Mouse (Mus musculus): ENCODE results near the gene Plcb3. TPM values are rescaled to one million over a fixed set of nuclear protein-coding genes. Genes with fewer than 3 reads are reported as not detected.

Plcb3 gene
- polyA plus RNA-seq, 1 experiment from 2014 or later: 138 TPM

GRCm38 (mm10) chr19:6950613-6951153 lies 25.6 kb downstream of the Plcb3 start:
- DNase-seq (ENCODE audit: low spot score) (peak; percentile 84), ATAC-seq (replicated peaks; ENCODE audit: low FRiP score, low TSS enrichment, low read depth) (peak; percentile 30)
- no peaks in the 10 kb centered on the region for H3K9me3 ChIP-seq (ENCODE audit: control insufficient read depth, low read length)
- H3K27me3 ChIP-seq (replicated peaks; ENCODE audit: control insufficient read depth, insufficient read depth, low read length): no peaks in the 10 kb centered on the region
- peak overlapping the region; percentile 52 for H3K4me3 ChIP-seq (ENCODE audit: low read depth, low read length)
- H3K36me3 ChIP-seq (ENCODE audit: control insufficient read depth, insufficient read depth, low read length): peaks cover 30% of the 10 kb centered on the region
- under 1% methylated on average over 28 of the region's 28 CpGs for WGBS
- peak overlapping the region; percentile 92 for H3K27ac ChIP-seq (ENCODE audit: low read depth)
- peak overlapping the region; percentile 94 for H3K4me2 ChIP-seq (ENCODE audit: low read length)
- H3K9ac ChIP-seq (ENCODE audit: low read length): peak overlapping the region; percentile 61
- H3K4me1 ChIP-seq (replicated peaks; ENCODE audit: control insufficient read depth, insufficient read depth, low read length): peaks cover 20% of the 10 kb centered on the region

DNA sequence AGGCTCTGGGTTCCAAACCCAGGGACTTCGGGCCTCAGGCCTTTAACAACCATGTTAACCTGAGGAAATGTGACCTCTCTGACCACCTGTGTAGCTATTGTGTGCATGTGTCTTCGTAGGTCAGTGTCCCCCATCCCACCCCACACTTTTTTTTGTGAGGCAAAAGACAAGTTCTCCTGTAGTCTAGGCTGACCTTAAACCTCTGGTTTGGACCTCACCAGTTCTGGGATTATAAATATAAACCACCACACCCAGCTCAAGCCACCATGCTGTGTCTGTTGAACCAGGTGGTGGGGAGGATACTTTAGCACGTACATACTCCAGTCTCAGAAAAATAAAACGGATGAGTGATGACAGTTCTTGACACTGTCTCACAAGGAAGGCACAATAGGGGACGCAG lies 26.3 kb downstream of the Plcb3 start:
- 58% methylated on average over 5 of the region's 5 CpGs for WGBS
- peaks cover 20% of the 10 kb centered on the region for H3K4me1 ChIP-seq (replicated peaks; ENCODE audit: control insufficient read depth, insufficient read depth, low read length)
- ATAC-seq (replicated peaks; ENCODE audit: low FRiP score, low TSS enrichment, low read depth) (no peak), DNase-seq (ENCODE audit: low spot score) (no peak)
- H3K36me3 ChIP-seq (ENCODE audit: control insufficient read depth, insufficient read depth, low read length): peaks cover 23% of the 10 kb centered on the region
- no peaks in the 10 kb centered on the region for H3K27me3 ChIP-seq (replicated peaks; ENCODE audit: control insufficient read depth, insufficient read depth, low read length)
- no peaks in the 10 kb centered on the region for H3K9me3 ChIP-seq (ENCODE audit: control insufficient read depth, low read length)
- H3K4me3 ChIP-seq (ENCODE audit: low read depth, low read length): peak overlapping the region; percentile 52
- H3K27ac ChIP-seq (ENCODE audit: low read depth): peak overlapping the region; percentile 92; the same call in 1 of the 2 replicates
- peak overlapping the region; percentile 94 for H3K4me2 ChIP-seq (ENCODE audit: low read length)
- H3K9ac ChIP-seq (ENCODE audit: low read length): peak overlapping the region; percentile 61

GRCm38 (mm10) chr19:6949532-6949931 lies 26.7 kb downstream of the Plcb3 start:
- Histone ChIP-seq H3K4me1 (replicated peaks; ENCODE audit: control insufficient read depth, insufficient read depth, low read length) (peaks cover 20% of the 10 kb centered on the region), H3K27ac (ENCODE audit: low read depth) (no peak overlapping the region), H3K9me3 (ENCODE audit: control insufficient read depth, low read length) (no peaks in the 10 kb centered on the region), H3K9ac (ENCODE audit: low read length) (no peak overlapping the region), H3K36me3 (ENCODE audit: control insufficient read depth, insufficient read depth, low read length) (peaks cover 19% of the 10 kb centered on the region), H3K4me2 (ENCODE audit: low read length) (peak overlapping the region; percentile 94; the same call in 1 of the 2 replicates), H3K27me3 (replicated peaks; ENCODE audit: control insufficient read depth, insufficient read depth, low read length) (no peaks in the 10 kb centered on the region), H3K4me3 (ENCODE audit: low read depth, low read length) (0 out of 2 replicates have a peak overlapping the region, but pooled peaks have one; percentile 52)
- ATAC-seq (replicated peaks; ENCODE audit: low FRiP score, low TSS enrichment, low read depth): no peak
- no peak for DNase-seq (ENCODE audit: low spot score)
- 86% methylated on average over 5 of the region's 5 CpGs for WGBS

GRCm38 (mm10) chr19:6948186-6948585 lies 28.1 kb downstream of the Plcb3 start:
- no peak overlapping the region for H3K4me3 ChIP-seq (ENCODE audit: low read depth, low read length)
- no peak overlapping the region for H3K27ac ChIP-seq (ENCODE audit: low read depth)
- 78% methylated on average over 4 of the region's 4 CpGs for WGBS
- no peak overlapping the region for H3K9ac ChIP-seq (ENCODE audit: low read length)
- ATAC-seq (replicated peaks; ENCODE audit: low FRiP score, low TSS enrichment, low read depth) (no peak), DNase-seq (ENCODE audit: low spot score) (no peak)
- H3K36me3 ChIP-seq (ENCODE audit: control insufficient read depth, insufficient read depth, low read length): peaks cover 9% of the 10 kb centered on the region
- H3K27me3 ChIP-seq (replicated peaks; ENCODE audit: control insufficient read depth, insufficient read depth, low read length): no peaks in the 10 kb centered on the region
- no peak overlapping the region for H3K4me2 ChIP-seq (ENCODE audit: low read length)
- H3K9me3 ChIP-seq (ENCODE audit: control insufficient read depth, low read length): no peaks in the 10 kb centered on the region
- peaks cover 18% of the 10 kb centered on the region for H3K4me1 ChIP-seq (replicated peaks; ENCODE audit: control insufficient read depth, insufficient read depth, low read length)

- H3K9ac ChIP-seq (ENCODE audit: low read length): no peak overlapping the region
- no peaks in the 10 kb centered on the region for H3K27me3 ChIP-seq (replicated peaks; ENCODE audit: control insufficient read depth, insufficient read depth, low read length)
- H3K9me3 ChIP-seq (ENCODE audit: control insufficient read depth, low read length): no peaks in the 10 kb centered on the region
- no peak overlapping the region for H3K27ac ChIP-seq (ENCODE audit: low read depth)
- ATAC-seq (replicated peaks; ENCODE audit: low FRiP score, low TSS enrichment, low read depth) (no peak), DNase-seq (ENCODE audit: low spot score) (no peak)
- no peak overlapping the region for H3K4me3 ChIP-seq (ENCODE audit: low read depth, low read length)
- H3K4me1 ChIP-seq (replicated peaks; ENCODE audit: control insufficient read depth, insufficient read depth, low read length): peaks cover 18% of the 10 kb centered on the region
- whole genome bisulfite sequencing: 57% methylated on average over 4 of the region's 4 CpGs
- H3K36me3 ChIP-seq (ENCODE audit: control insufficient read depth, insufficient read depth, low read length): peaks cover 4% of the 10 kb centered on the region; the same call in 1 of the 2 replicates
- H3K4me2 ChIP-seq (ENCODE audit: low read length): no peak overlapping the region
Measured at GRCm38 (mm10) chr19:6947742-6948141, 28.5 kb downstream of the Plcb3 start.

DNA sequence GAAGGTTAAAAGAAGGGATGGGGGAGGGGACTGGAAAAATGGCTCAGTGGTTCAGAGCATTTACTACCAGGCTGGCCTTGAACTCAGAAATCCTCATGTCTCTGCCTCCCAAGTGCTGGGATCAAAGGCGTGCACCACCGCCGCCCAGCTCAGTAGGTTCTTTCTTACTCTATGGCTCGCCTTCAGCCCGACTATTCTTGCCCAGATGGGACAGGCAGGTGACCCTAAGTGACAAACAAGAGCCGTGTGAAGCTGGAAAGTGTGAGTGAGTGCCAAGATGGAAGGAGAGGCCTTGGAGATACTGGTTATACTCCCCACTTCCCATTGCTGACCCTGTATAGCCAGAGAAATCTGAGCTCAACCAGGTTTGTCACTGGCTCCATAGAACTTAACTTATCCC lies 32.6 kb downstream of the Plcb3 start:
- Histone ChIP-seq H3K9me3 (ENCODE audit: control insufficient read depth, low read length) (no peaks in the 10 kb centered on the region), H3K4me2 (ENCODE audit: low read length) (no peak overlapping the region), H3K9ac (ENCODE audit: low read length) (no peak overlapping the region), H3K4me1 (replicated peaks; ENCODE audit: control insufficient read depth, insufficient read depth, low read length) (peaks cover 12% of the 10 kb centered on the region), H3K27me3 (replicated peaks; ENCODE audit: control insufficient read depth, insufficient read depth, low read length) (no peaks in the 10 kb centered on the region), H3K4me3 (ENCODE audit: low read depth, low read length) (no peak overlapping the region), H3K27ac (ENCODE audit: low read depth) (no peak overlapping the region), H3K36me3 (ENCODE audit: control insufficient read depth, insufficient read depth, low read length) (peaks cover 3% of the 10 kb centered on the region; the same call in 1 of the 2 replicates)
- ATAC-seq (replicated peaks; ENCODE audit: low FRiP score, low TSS enrichment, low read depth): no peak
- DNase-seq (ENCODE audit: low spot score): no peak
- 89% methylated on average over 6 of the region's 6 CpGs for WGBS

GRCm38 (mm10) chr19:6942764-6943163 lies 33.5 kb downstream of the Plcb3 start:
- Histone ChIP-seq H3K4me2 (ENCODE audit: low read length) (peak overlapping the region; percentile 99), H3K4me1 (replicated peaks; ENCODE audit: control insufficient read depth, insufficient read depth, low read length) (peaks cover 12% of the 10 kb centered on the region), H3K9me3 (ENCODE audit: control insufficient read depth, low read length) (no peaks in the 10 kb centered on the region), H3K27ac (ENCODE audit: low read depth) (peak overlapping the region; percentile 96), H3K9ac (ENCODE audit: low read length) (peak overlapping the region; percentile 71), H3K27me3 (replicated peaks; ENCODE audit: control insufficient read depth, insufficient read depth, low read length) (no peaks in the 10 kb centered on the region), H3K36me3 (ENCODE audit: control insufficient read depth, insufficient read depth, low read length) (peaks cover 3% of the 10 kb centered on the region; the same call in 1 of the 2 replicates), H3K4me3 (ENCODE audit: low read depth, low read length) (peak overlapping the region; percentile 77)
- DNase-seq (ENCODE audit: low spot score): no peak
- no peak for ATAC-seq (replicated peaks; ENCODE audit: low FRiP score, low TSS enrichment, low read depth)
- 30% methylated on average over 5 of the region's 5 CpGs for WGBS

- no peaks in the 10 kb centered on the region for H3K9me3 ChIP-seq (ENCODE audit: control insufficient read depth, low read length)
- WGBS: 0% methylated on average over 27 of the region's 27 CpGs
- H3K4me2 ChIP-seq (ENCODE audit: low read length): peak within 1 kb of the TSS; percentile 99
- H3K27ac ChIP-seq (ENCODE audit: low read depth): peak within 1 kb of the TSS; percentile 96
- DNase-seq (ENCODE audit: low spot score): peak; percentile 92
- H3K9ac ChIP-seq (ENCODE audit: low read length): peak within 1 kb of the TSS; percentile 71
- no peaks in the 10 kb centered on the region for H3K27me3 ChIP-seq (replicated peaks; ENCODE audit: control insufficient read depth, insufficient read depth, low read length)
- peaks cover 12% of the 10 kb centered on the region for H3K4me1 ChIP-seq (replicated peaks; ENCODE audit: control insufficient read depth, insufficient read depth, low read length)
- ATAC-seq (replicated peaks; ENCODE audit: low FRiP score, low TSS enrichment, low read depth): peak; percentile 86
- peaks cover 3% of the 10 kb centered on the region; the same call in 1 of the 2 replicates for H3K36me3 ChIP-seq (ENCODE audit: control insufficient read depth, insufficient read depth, low read length)
- H3K4me3 ChIP-seq (ENCODE audit: low read depth, low read length): peak within 1 kb of the TSS; percentile 77
Measured at GRCm38 (mm10) chr19:6942249-6942691, 34.0 kb downstream of the Plcb3 start, which contains the start of gene Gpr137. TSS of gene Gpr137 (minus strand) at chr19:6942480.
